Mouse (Mus musculus): ENCODE measurements around the gene Retreg2. TPM values are rescaled to one million over a fixed set of nuclear protein-coding genes. Genes with fewer than 3 reads are reported as not detected.

The Retreg2 gene
- total and polyA plus RNA-seq, 3 experiments, result 20.3 to 35.7 (median 20.5) TPM

GRCm38 (mm10) chr1:75180105-75180590, 37.6 kb downstream of the Retreg2 start, which contains the start of gene Abcb6:
Gene Abcb6 (minus strand): TSS chr1:75180392.
- Histone ChIP-seq H3K9ac (ENCODE audit: low read depth, low read length) (peak within 1 kb of the TSS; percentile 75), H3K79me2 (replicated peaks; ENCODE audit: control insufficient read depth, insufficient read depth, low read length) (no peaks in the 10 kb centered on the region), H3K27ac (peak within 1 kb of the TSS; percentile 72), H3K36me3 (ENCODE audit: control insufficient read depth, insufficient read depth, low read length) (no peaks in the 10 kb centered on the region), H3K4me3 (peak within 1 kb of the TSS; percentile 51), H3K4me1 (ENCODE audit: control insufficient read depth, insufficient read depth, low read length) (no peaks in the 10 kb centered on the region; the same call in 1 of the 2 replicates), H3K27me3 (ENCODE audit: control insufficient read depth, insufficient read depth, low read length) (no peaks in the 10 kb centered on the region)
- intact Hi-C loops (cut with DNase I), result loop anchor here (1.0 to 5.0 kb wide), 2 partner anchors 11 to 72 kb away; no protein-coding TSS in a partner anchor
- WGBS, result under 1% methylated on average over 31 of the region's 31 CpGs
- TF ChIP-seq EP300 (IDR thresholded peaks at IDR 0.05; ENCODE audit: insufficient read depth, low read depth, low read length) (no peak), POLR2A (IDR thresholded peaks at IDR 0.05; ENCODE audit: insufficient read depth, low read depth, low read length) (peak; percentile 57)
- DNase-seq, result peak; percentile 87 to 90

- no peak overlapping the region for H3K27ac ChIP-seq
- H3K36me3 ChIP-seq (ENCODE audit: control insufficient read depth, insufficient read depth, low read length), result no peaks in the 10 kb centered on the region
- WGBS, result 42% methylated on average over 7 of the region's 7 CpGs
- no peaks in the 10 kb centered on the region for H3K27me3 ChIP-seq (ENCODE audit: control insufficient read depth, insufficient read depth, low read length)
- no peaks in the 10 kb centered on the region; the same call in 1 of the 2 replicates for H3K4me1 ChIP-seq (ENCODE audit: control insufficient read depth, insufficient read depth, low read length)
- DNase-seq, result no peak
- peak overlapping the region; percentile 51 for H3K4me3 ChIP-seq
- no peak for TF ChIP-seq EP300 (IDR thresholded peaks at IDR 0.05; ENCODE audit: insufficient read depth, low read depth, low read length)
- no peak for TF ChIP-seq CTCF (IDR thresholded peaks at IDR 0.05)
- TF ChIP-seq POLR2A (IDR thresholded peaks at IDR 0.05; ENCODE audit: insufficient read depth, low read depth, low read length), result no peak
- H3K9ac ChIP-seq (ENCODE audit: low read depth, low read length), result no peak overlapping the region
- intact Hi-C loops (cut with DNase I), result loop anchor here (1.0 to 5.0 kb wide), 2 partner anchors 11 to 72 kb away; no protein-coding TSS in a partner anchor
- H3K79me2 ChIP-seq (replicated peaks; ENCODE audit: control insufficient read depth, insufficient read depth, low read length), result no peaks in the 10 kb centered on the region
Measured at GRCm38 (mm10) chr1:75180741-75181140, 38.2 kb downstream of the Retreg2 start.

GRCm38 (mm10) chr1:75181377-75181870, 38.8 kb downstream of the Retreg2 start:
- no peaks in the 10 kb centered on the region; the same call in 1 of the 2 replicates for H3K4me1 ChIP-seq (ENCODE audit: control insufficient read depth, insufficient read depth, low read length)
- H3K27ac ChIP-seq, result no peak overlapping the region
- DNase-seq, result no peak
- TF ChIP-seq POLR2A (IDR thresholded peaks at IDR 0.05; ENCODE audit: insufficient read depth, low read depth, low read length) (no peak), CTCF (IDR thresholded peaks at IDR 0.05) (no peak), EP300 (IDR thresholded peaks at IDR 0.05; ENCODE audit: insufficient read depth, low read depth, low read length) (no peak)
- H3K4me3 ChIP-seq, result no peak overlapping the region
- H3K27me3 ChIP-seq (ENCODE audit: control insufficient read depth, insufficient read depth, low read length), result no peaks in the 10 kb centered on the region
- H3K79me2 ChIP-seq (replicated peaks; ENCODE audit: control insufficient read depth, insufficient read depth, low read length), result no peaks in the 10 kb centered on the region
- 85% methylated on average over 4 of the region's 4 CpGs for WGBS
- no peaks in the 10 kb centered on the region for H3K36me3 ChIP-seq (ENCODE audit: control insufficient read depth, insufficient read depth, low read length)
- intact Hi-C loops (cut with DNase I), result loop anchor here (5.0 kb wide), 1 partner anchor 71 kb away; no protein-coding TSS in a partner anchor
- H3K9ac ChIP-seq (ENCODE audit: low read depth, low read length), result no peak overlapping the region

GRCm38 (mm10) chr1:75182160-75182559, 39.6 kb downstream of the Retreg2 start:
- WGBS, result 72% methylated on average over 4 of the region's 4 CpGs
- Histone ChIP-seq H3K9ac (ENCODE audit: low read depth, low read length) (no peak overlapping the region), H3K4me3 (no peak overlapping the region), H3K4me1 (ENCODE audit: control insufficient read depth, insufficient read depth, low read length) (no peaks in the 10 kb centered on the region; the same call in 1 of the 2 replicates), H3K27me3 (ENCODE audit: control insufficient read depth, insufficient read depth, low read length) (no peaks in the 10 kb centered on the region), H3K36me3 (ENCODE audit: control insufficient read depth, insufficient read depth, low read length) (no peaks in the 10 kb centered on the region), H3K79me2 (replicated peaks; ENCODE audit: control insufficient read depth, insufficient read depth, low read length) (no peaks in the 10 kb centered on the region), H3K27ac (no peak overlapping the region)
- TF ChIP-seq CTCF (IDR thresholded peaks at IDR 0.05) (peak; percentile 44), EP300 (IDR thresholded peaks at IDR 0.05; ENCODE audit: insufficient read depth, low read depth, low read length) (no peak)
- no peak for DNase-seq
- intact Hi-C loops (cut with DNase I), result loop anchor here (5.0 kb wide), 1 partner anchor 70 kb away; no protein-coding TSS in a partner anchor

GRCm38 (mm10) chr1:75185495-75185894, 42.9 kb downstream of the Retreg2 start:
- Histone ChIP-seq H3K27ac (no peak overlapping the region), H3K4me1 (ENCODE audit: control insufficient read depth, insufficient read depth, low read length) (no peaks in the 10 kb centered on the region), H3K27me3 (ENCODE audit: control insufficient read depth, insufficient read depth, low read length) (no peaks in the 10 kb centered on the region), H3K79me2 (replicated peaks; ENCODE audit: control insufficient read depth, insufficient read depth, low read length) (peaks cover 1% of the 10 kb centered on the region; the same call in 1 of the 2 replicates), H3K9ac (ENCODE audit: low read depth, low read length) (no peak overlapping the region), H3K4me3 (no peak overlapping the region), H3K36me3 (ENCODE audit: control insufficient read depth, insufficient read depth, low read length) (no peaks in the 10 kb centered on the region; the same call in 1 of the 2 replicates)
- 92% methylated on average over 11 of the region's 11 CpGs for WGBS
- intact Hi-C loops (cut with DNase I), result no loop called here
- TF ChIP-seq CTCF (IDR thresholded peaks at IDR 0.05), result no peak
- no peak for TF ChIP-seq EP300 (IDR thresholded peaks at IDR 0.05; ENCODE audit: insufficient read depth, low read depth, low read length)
- TF ChIP-seq POLR2A (IDR thresholded peaks at IDR 0.05; ENCODE audit: insufficient read depth, low read depth, low read length), result no peak
- DNase-seq, result no peak

DNA sequence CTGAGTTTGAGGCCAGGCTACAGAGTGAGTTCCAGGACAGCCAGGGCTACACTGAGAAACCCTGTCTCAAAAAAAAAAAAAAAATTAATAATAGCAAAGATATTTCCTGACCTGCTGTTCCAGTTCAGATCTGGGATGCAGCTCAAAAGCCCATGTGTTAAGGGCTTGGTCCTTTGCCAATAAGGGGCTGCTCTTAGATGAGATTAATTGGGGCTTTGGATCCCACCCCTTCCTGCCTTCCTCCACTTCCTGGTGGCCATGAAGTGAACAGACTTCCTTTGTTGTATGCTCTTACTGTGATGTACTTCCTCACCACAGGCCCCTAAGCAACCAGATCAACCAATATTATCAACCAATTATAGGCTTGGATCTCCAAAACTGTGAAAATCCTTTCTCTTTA, 44.5 kb downstream of the Retreg2 start:
- no peaks in the 10 kb centered on the region; the same call in 1 of the 2 replicates for H3K36me3 ChIP-seq (ENCODE audit: control insufficient read depth, insufficient read depth, low read length)
- no peak overlapping the region for H3K9ac ChIP-seq (ENCODE audit: low read depth, low read length)
- peaks cover 3% of the 10 kb centered on the region; the same call in 1 of the 2 replicates for H3K79me2 ChIP-seq (replicated peaks; ENCODE audit: control insufficient read depth, insufficient read depth, low read length)
- TF ChIP-seq POLR2A (IDR thresholded peaks at IDR 0.05; ENCODE audit: insufficient read depth, low read depth, low read length) (no peak), EP300 (IDR thresholded peaks at IDR 0.05; ENCODE audit: insufficient read depth, low read depth, low read length) (no peak), CTCF (IDR thresholded peaks at IDR 0.05) (no peak)
- no peak for DNase-seq
- H3K27me3 ChIP-seq (ENCODE audit: control insufficient read depth, insufficient read depth, low read length), result no peaks in the 10 kb centered on the region
- no peak overlapping the region for H3K27ac ChIP-seq
- intact Hi-C loops (cut with DNase I), result no loop called here
- peaks cover 4% of the 10 kb centered on the region for H3K4me1 ChIP-seq (ENCODE audit: control insufficient read depth, insufficient read depth, low read length)
- no peak overlapping the region for H3K4me3 ChIP-seq
